Mouse (Mus musculus) activated CD4-positive, CD25-positive, alpha-beta regulatory T cell, adult 4 months (primary cell): ENCODE measurements around the gene Neurod1. TPM values are rescaled to one million over a fixed set of nuclear protein-coding genes. Genes with fewer than 3 reads are reported as not detected.

Experiments
- ATAC-seq: one replicate; pipeline ENCODE4 v1.8.0; 2017
- polyA plus RNA-seq, 2 experiments: library from polyadenylated mRNA; unstranded; fragments of 100-300 nt; shearing (Covaris generic); gene quantifications; one replicate each; pipeline ENCODE4 v1.2.1; 2017

Gene Neurod1
- polyA plus RNA-seq = not detected

DNA sequence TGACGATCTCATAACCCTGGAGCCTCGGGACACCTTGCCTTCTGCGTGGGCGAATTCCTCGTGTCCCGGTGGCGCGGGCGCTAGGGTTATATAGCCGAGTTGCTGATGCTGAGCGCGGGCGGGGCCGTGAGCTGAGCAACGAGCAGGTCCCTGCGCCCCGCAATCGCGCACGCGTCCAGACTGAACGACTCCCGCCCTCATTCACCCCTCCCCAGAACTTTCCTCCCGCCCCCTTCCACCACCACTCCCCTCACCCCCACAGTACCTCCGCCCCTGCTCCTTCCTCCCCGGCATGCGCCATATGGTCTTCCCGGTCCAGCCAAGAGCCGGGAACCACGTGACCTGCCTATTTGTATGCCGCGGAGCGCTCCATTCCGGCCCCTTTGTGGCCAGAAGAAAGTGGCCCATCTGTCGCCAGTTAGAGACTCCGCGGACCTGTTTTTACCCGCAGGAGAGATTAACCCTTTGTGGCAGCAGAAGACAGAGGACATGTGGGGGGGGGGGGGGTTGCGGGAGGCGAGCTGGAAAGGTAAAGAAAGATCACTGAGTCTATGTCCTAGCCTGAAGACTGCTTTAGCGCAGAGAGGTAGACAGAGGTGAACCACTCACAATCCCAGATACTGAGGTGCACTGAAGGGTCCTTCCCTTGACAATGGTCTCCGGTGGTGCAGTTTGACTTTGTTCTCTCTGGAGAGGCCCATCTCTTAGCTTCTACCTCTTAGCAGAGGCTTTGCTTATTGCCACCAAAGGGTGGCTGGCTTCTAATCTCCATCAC is at the start of gene Neurod1, which contains the start of gene Cerkl:
Gene Neurod1 (minus strand): TSS at position 177 of the 775 bp plus-strand sequence.
Gene Cerkl (minus strand): TSS at position 211 of the 775 bp plus-strand sequence.
- no peak for ATAC-seq

DNA sequence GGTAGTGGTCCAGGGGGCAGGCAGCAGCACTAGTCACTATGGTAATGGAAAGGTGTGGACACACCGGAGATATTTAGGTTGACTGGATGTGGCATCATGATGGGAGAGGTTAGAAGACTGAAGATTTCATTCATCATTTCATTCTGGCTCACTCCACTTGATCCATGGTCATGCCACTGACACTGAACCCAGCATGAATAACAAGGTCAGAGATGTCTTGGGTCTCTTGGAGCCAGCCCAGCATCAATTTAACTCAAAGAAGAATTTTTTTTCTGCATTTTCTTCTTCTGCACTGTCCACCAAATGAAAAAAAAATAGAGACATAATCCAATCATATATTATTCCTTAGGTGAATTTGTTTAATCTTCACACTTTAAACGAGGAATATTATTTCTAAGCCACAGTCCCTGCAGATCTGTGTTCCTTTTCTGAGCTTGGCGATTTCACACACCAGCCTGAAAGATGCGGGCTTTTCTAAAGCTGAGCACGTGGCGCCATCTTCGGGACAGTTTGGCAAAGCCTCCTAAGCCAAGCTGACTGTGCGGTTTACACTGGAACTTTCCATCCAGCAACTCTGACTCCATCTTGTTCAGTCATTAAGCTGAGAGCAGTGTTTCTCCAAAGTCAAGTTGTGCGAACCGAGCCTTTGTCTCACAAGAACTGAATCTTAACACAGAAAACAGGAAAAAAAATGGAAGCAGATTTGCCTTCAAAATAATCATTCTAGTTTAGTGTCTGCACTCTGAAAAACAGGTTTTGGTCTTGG is 42.6 kb upstream of the Neurod1 start:
- peak; percentile 79 for ATAC-seq

DNA sequence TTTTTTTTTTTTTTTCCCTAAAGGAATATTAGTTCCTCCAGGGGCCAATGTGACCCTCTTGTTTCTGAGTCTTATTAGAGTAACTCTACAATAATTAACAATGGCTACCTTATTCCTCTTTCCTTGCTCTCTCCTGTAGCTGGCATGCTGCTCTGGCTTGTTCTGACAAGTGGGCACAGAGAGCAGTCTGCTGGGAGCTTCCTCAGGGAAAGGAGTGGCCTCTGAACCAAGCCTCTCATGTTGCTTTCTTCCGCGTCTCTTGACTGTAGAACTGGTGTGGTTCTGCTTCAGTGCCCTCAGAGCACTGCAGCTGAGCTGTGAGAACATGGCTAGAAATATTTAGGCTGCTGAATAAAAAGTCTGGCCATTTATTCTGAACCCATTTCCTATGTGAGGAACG is 28.6 kb upstream of the Neurod1 start:
- no peak for ATAC-seq

DNA sequence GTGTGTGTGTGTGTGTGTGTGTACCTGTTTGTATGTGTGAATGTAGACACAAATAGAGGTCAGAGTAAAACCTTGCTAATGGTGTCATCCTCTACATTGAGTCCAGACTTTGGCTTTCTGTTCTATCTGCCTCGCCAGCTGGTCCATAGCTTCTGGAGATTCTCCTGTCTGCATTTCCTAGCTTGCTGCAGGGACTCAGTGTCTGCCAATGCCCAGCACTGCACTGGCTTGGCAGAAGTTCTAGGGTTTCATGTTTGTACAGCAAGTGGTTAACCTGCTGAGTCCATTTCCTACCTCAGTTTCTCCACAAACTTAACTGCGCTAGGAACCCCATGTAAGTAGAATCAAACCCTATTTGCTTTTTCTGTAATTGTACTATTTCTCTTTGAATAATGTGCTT is 26.0 kb upstream of the Neurod1 start:
- no peak for ATAC-seq

DNA sequence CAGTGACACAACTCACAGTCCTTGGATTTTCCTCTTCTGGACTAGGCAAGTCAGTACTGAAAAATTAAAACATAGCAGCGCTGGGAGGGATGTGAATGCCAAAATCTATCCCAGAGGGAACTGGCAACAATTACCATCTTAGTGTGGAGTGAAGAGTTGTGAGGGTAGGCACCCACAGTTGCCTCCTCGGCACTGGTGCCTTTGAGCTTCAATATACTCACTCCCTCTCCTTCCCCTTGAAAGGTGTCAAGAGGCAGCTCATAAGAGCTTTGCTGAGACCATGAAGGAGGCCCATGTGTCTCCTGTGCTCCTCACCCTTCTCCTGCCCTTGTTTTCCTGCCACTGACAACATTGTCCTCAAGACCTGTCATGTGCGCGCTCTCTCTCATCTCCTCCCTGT is 5.9 kb upstream of the Neurod1 start:
- ATAC-seq = no peak

DNA sequence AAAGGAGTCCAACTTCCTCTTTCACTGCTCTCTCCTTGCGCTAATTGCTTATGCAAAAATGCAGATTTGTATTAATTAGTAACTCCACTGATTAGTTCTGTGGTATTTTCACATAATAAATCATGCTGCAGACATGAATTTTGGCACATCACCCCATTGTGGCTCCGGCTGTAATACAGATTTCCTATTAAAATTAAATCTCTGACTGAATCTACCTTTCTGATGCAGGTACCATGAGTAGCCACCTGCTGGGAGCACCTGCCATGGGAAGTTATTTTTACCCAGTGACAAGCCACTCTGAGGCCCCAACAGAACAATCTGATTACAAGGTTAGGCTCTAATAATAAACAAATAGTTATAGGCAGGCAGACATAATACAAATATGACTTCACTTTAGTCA is 5.3 kb upstream of the Neurod1 start:
- no peak for ATAC-seq

DNA sequence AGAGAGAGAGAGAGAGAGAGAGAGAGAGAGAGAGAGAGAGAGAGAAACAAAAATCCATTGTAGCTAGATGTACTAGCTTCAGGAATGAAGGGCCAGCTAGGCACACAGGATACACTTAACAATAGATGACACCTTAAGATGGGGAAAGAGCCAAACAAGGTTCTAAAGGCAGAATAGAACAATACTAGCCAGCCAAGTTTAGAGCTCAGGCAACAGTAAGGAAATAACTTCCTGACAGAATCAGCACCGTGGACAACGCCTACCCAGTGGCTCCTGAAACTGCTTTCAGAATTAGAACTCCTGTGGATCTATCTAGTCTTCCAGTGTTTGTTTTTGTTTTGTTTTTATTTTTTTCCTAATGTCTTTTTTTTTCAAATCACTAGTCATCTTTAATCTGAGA is 4.0 kb upstream of the Neurod1 start:
- ATAC-seq = no peak

DNA sequence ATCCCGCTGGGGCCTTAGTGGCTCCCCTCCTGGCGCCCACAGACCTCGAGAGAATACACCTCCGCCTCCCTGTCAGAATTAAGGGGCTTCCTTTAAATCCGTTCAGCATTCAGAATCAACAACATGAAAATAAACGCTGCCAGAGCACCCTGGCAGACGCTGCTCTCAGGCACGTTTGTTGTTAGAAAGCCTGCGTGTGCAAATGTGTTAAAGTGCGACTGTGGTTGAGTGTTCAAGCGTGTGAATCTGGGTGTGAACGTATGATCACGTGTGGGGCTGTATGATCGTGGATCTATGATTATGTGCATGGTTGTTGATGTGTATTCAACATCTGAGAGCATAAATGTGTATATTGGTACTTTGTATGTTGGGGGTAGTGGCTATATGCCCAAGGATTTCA is 3.6 kb upstream of the Neurod1 start:
- no peak for ATAC-seq

DNA sequence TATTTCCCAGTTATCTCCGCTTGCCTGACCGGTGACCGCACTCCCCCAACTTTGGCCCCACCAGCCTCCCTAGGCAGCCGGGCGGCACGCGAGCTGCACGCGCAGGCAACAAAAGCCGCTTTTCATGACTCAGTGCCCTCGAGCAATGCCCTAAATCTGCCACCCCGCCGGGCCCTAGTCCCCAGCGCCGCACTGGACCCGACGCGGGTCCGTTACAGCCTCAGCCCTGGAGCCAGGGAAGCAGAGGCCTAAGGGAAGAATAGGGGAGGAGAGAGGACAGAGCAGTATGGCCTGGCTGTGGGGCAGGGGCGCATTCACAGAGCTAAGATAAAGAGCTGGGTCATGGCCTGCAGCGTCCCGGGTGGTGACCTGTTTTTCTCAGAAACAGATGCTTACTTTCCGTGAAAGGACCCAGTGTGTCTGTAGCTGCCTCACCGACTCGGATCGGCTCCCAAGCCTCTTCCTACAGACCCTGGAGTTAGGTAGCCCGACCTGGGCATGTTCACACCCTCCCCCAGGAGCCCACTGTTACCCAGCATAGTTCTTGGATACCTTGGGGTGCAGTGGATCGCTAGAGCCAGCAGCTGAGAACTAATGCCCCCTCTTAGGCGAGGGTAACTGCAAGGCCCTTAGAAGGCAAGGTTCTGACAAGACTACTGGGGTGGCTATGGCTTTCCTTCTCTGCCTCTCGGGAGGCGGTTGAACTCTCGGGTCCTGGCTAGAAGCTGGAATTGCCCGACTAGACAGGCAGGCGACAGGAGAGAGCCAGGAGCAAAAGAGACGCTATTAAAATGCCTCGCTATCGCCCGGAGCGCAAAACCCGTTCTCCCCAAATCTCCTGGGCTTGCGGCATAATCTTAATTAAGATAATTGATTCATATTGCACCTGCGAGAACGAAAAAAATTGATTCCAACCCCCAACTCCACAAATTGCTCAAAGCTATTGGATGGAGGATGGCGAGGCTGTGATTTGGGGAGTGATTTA is 2.8 kb upstream of the Neurod1 start:
- no peak for ATAC-seq

DNA sequence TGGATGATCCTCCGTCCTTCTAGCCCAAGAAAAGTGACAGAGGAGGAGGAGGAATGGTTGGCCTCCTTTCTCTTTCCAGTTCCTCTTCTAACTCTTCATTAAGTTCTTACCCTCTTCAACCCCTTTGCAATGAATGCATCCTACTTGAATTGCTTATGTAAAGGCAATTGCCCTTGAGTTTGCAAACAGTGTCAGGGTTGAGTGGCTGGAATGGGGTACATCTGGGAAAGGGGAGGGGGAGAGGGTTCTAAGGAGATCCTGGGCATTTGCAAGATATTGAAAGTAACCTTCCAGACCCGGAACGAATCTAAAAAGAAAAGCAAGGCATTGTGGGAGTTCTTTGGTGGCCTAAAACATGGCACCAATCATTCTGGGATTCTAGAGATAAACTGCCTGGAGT is 1.4 kb upstream of the Neurod1 start:
- no peak for ATAC-seq

DNA sequence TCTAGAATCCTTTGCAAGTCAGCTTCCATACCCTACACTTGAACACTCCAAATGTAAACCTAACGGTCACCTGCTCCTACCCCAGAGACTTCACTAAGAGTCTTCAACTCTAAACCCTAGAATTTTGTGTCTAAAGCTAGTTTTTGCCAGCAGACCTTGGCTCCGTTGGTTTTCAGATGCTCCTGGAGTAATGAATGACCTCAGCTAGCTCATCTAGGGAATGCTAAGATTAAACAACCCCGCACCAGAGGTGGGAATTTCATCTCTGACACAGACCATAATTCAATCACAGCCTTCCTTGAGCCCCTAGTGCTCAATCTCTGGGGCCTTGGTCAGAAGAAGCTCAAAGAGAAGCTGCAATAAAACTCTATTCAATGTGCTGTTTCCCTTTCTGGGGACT is 883 bp upstream of the Neurod1 start:
- ATAC-seq = no peak

DNA sequence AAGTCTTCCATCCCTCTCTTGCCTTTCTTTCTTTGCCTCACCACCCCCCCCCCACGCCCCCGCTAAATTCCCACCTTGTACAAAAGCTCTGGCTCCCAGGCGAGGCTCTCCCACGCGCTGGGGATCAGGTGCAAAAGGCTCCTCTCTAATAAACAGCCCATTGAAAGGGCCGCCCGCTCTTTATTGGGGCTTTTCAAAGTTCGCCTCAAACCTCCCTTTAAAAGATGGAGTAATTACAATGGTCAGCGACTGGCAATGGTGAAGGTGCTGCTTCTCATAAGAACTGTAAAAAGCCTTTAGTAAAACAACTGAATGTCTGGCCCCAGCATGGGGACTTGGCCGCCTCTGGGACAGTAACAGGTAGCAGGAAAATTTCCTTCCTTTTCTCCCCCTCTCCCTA is 905 bp downstream of the Neurod1 start:
- no peak for ATAC-seq

DNA sequence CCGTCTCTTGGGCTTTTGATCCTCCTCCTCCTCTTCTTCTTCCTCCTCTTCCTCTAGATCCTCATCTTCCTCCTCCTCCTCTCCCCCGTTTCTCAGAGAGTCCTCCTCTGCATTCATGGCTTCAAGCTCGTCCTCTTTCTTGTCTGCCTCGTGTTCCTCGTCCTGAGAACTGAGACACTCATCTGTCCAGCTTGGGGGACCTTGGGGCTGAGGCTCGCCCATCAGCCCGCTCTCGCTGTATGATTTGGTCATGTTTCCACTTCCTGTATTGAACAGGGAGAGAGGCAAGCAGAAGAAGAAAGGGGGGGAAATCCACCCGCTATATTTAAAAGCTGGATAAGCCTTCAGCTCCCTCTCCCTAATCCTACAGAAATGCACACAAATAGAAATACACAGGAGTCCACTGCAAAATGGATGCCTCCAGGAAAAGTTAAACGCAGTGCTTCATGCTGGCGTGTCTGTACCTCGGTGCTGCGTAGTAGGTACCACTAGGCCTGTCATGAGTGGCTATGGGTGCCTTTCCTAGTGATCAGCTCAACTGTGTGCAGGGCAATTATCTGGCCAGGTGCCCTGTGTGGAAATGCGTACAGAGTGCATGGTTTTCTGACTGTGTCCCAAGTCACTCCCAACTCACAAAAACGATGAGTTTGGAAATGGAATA is 1.6 kb downstream of the Neurod1 start:
- no peak for ATAC-seq

DNA sequence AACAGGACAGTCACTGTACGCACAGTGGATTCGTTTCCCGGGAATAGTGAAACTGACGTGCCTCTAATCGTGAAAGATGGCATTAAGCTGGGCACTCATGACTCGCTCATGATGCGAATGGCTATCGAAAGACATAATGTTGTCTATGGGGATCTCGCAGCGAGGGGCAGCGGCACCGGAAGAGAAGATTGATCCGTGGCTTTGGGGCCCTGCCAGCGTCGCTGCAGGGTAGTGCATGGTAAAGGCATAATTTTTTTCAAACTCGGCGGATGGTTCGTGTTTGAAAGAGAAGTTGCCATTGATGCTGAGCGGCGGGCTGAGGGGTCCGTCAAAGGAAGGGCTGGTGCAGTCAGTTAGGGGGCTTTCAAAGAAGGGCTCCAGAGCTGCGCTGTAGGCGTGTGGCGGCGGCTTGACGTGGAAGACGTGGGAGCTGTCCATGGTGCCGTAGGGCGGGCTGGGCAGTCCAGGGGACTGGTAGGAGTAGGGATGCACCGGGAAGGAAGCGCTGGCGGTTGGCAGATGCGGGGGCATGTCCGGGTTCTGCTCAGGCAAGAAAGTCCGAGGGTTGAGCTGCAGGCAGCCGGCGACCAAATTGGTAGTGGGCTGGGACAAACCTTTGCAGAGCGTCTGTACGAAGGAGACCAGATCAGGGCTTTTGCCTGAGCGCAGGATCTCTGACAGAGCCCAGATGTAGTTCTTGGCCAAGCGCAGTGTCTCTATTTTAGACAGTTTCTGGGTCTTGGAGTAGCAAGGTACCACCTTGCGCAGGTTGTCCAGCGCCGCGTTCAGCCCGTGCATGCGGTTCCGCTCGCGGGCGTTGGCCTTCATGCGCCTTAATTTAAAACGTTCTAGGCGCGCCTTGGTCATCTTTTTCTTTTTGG is 2.4 kb downstream of the Neurod1 start:
- no peak for ATAC-seq

DNA sequence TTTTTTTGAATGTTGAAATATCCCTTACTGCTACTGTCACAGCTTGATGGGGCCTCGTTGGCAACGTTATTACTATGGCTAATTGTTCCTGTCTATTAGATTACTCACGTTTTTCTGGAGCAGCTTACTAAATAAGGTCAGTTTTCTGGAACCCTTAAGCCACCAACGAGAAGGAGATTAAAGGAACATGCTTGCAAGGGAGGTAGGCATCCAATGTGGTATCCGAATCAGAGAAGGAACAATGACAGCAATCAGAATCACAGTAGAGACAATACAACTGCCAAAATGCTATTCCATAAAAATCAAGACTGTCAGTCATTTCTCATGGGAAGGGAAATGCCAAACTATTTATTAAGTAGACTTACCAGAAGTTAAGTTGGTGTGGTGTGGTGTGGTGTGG is 5.1 kb downstream of the Neurod1 start:
- ATAC-seq = no peak

DNA sequence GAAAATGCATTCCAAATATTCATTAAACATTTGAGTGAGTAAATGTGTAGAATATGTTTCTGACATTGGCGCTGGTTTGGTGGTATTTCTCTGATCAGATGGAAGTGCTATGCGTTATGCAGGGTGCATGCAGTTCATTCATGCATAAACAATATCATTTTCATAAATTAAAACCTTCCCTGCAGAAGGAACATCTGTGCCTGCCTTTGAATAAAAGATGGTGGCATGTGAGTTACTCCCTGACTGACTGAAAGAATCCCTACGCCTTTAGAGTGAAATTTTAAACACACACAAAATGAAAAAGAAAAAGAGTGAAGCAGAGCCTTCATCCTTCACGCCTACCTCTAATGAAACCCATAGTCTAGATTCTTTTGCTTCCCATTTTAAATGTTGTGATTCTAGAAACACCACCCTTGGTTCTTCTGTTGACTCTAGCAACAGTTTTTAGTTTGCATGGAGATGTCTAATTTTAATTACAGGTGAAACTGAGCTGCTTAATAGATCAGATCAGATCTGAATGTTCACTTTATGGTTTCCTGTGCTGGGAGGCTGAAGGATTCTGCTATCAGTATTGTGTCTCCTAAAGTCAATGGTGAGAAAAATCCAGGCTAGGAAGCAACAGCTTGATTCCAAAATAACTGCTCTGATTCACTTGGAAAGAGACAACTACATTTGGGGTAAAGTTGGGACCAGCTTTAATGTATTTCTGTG is 5.7 kb downstream of the Neurod1 start:
- ATAC-seq = no peak

DNA sequence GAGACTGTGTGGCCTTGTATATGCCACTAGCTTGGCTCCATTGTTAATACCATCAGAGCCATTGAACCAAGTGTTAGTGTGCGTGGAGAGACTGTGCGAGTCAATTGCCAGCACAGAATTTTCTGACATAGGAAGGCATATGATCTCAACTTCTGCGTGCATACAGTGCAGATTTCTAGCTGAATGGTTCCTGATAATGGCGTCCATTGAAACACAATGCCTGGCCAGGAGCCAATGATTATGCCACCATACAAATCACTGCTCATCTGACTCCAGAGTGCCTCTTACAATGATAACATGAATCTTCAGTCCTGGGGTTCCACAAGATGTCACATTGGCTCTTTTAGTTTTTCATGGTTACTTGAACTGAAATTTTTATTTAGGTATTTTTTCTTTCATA is 7.2 kb downstream of the Neurod1 start:
- no peak for ATAC-seq

DNA sequence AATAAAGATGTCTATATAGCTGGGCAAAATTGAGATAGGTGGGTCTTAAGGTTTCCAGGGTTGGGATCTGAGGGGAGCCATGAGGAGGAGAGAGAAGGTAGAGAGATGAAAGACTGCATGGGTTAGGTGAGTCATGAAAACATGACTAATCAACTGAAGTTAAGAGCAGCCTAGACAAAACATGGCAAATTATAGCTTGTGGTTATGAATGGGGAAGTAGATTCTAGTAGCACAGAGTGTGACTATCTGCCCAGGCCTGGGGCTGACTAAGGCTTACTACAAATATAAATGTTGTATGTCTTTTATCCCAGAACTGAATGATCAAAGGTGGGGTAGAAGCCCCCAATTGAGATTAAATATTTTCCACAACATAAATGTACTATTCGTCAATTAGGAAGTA is 9.4 kb downstream of the Neurod1 start:
- ATAC-seq = no peak

DNA sequence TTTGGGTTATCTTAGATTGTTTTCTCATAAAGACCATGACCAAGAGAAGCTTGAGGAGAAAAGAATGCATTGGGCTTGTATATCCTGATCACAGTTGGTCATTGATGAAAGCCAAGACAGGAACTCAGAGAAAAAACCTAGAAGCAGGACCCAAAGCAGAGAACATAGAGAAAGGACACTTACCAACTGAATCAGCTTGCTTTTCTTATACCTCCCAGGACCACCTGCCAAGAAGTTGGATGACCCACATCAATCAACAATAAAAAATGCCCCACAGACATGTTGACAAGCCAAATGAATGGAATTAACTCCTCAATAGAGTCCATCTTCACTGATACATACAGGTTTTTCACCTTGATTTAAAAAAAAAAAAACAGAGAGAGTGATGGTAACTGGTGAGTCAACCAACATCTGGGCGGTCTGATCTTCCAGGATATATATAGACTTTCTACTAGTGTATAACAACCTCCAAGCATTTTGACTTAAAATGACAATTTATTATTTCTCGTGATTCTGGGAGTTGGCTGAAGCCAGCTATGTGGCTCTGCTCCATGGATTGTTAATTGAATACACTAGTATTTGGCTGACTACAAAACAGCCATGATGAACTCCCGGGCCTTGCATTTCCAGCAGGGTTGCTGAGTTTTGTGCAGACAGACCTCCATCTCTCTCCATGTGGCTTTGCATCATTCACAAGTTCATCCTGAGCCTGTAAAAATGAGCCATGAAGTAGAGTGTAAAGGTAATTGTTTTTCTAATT is 12.5 kb downstream of the Neurod1 start:
- ATAC-seq = no peak

DNA sequence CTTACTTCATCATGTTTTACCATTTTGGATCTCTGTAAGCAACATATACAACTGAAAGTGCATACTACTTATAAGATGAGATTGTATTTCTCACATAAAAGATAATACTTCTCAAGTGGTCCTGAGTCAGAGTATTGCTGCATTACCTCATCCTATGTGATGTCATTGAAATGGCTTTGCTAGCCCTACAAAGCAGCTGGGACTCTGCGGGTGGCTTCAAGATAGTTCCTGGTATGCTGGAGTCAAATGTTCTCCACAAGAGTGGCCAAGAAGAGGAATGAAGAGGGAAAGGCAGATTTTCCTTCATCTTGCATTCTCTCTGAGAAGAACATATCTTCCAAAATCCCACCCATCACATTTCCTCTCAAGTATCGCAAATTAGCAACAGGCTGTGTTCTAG is 13.2 kb downstream of the Neurod1 start:
- no peak for ATAC-seq
